Mouse (Mus musculus): Measurements from ENCODE around the gene Wnt7b. TPM values are rescaled to one million over a fixed set of nuclear protein-coding genes. Genes with fewer than 3 reads are reported as not detected.

The Wnt7b gene
- total RNA-seq, 1 experiment from 2014 or later: 0.30 TPM

DNA sequence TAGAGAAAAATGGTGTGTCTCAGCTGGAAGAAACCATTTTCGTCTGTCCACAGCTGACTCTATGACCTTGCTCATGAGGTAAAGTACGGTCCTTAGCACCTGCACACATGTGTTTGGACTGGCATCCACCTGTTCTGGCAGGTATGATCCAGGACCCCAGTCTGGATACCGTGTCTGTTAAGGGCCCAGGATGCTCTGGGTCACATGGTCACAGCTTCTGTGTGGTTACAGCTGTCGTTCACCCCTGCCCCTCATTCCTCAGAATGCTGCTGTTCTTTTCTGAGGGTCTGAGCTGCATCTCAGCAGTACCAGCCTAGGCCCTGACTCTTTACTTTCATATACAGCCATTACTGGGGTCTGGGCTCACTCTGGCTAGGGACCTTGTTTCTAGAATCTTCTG, 18.9 kb upstream of the Wnt7b start:
- no peak for DNase-seq

- no peak for DNase-seq
These were observed 18.4 kb upstream of the Wnt7b start for GRCm38 (mm10) chr15:85600696-85601094.

- peak; percentile 93 for DNase-seq
These were observed 17.8 kb upstream of the Wnt7b start for GRCm38 (mm10) chr15:85599887-85600695.

DNA sequence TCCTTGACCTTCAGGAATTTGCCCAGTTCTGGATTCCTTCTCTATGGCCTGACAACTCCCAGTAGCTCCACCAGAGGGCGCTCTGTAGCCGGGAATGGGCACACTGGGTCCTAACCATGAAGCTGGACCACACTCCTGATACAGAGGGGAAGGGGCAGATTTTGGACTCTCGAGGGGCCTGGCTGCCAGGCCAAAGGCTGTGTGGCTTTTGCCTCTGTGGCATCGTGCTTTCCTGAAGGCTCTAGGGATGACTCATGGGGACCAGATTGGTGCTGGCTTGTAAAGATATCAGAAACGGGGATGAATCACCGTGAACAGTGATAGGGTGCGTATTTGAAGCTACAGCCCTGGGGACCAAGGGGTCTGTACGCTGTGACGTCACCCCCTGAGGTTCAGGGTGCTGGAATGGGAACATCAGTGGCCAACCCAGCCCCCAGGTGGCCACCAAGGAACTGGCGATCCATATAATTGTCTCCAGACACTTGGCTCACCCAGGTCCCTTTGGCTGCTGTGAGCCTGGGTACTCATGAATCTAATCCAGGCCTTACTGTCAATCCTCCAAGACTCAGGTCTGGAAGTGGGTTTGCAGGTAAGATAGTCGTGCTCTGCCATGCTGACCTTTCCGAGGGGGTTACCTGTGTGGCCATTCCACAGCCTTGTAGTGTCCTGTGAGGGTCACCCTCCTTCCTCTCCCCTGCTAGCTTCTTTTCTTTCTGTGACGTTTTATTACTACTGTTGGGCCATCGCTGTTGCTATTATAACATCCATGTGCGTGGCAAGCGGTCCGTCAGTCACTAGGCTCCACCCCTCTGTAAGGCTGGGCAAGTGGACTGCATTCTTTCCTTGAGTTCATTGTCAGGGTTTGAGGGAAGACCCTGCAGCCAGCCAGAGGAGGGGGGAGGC, 17.0 kb upstream of the Wnt7b start:
- DNase-seq: peak; percentile 88

GRCm38 (mm10) chr15:85598443-85598842, 16.2 kb upstream of the Wnt7b start:
- DNase-seq: no peak

GRCm38 (mm10) chr15:85597403-85597802, 15.1 kb upstream of the Wnt7b start:
- DNase-seq: peak; percentile 33

DNA sequence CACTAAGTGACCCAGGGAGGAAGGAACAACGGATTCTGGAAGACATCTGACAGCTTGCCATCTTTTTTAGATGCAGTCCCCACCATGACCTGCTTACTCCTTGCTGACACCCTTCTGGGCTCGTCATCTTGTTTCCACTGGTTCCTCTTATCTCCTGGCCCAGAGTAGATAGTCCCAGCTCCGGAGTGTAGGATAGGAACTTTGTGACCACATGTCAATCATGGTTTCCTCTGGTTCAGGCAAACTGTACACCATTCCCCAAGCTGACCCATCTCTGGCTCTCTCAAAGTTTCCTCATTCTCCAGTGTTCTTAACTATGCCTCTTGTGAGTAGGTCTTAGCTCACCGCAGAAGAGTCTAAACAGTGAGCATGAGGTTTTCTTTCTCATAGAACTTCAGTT, 10.4 kb upstream of the Wnt7b start:
- no peak for DNase-seq

DNA sequence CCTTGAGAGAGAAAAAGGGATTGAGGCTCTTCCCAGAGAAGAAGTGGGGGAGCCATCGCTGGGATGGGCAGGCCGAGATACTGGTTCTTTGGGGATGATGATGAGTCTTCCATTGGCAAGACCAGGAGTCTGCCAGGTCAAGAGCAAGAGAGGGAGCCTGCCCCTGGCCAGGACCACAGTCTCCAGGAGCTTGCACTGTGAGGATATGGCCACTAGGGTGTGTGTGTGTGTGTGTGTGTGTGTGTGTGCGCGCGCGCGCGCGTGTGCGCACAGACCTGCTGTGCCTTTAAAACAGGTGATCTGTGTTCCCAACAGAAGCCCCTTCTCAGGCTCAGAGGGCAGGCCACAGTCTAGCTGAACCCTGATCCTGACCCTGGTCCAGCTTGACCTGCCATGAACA, 8.6 kb upstream of the Wnt7b start:
- DNase-seq: no peak

GRCm38 (mm10) chr15:85583504-85583903, 1.2 kb upstream of the Wnt7b start:
- DNase-seq: peak; percentile 83

DNA sequence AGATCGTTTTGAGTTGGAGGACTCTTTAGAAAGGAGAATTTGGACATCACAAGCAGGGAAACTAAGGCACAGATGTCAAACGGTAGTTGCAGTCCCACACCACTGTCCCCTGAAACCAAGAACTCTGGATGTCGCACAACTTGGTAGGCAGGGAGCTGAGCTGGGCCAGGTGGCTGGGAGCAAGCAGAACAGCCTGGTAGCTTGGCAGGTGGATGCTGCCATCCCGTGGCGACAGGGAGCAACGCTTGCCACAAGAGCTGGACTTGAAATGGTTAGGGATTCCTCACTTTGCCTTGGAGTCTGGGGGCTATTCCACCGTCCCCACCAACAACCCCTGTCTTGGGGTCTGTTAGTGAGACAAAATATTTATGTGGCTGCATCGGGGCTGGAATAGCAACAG, 751 bp upstream of the Wnt7b start:
- DNase-seq: peak; percentile 90

DNA sequence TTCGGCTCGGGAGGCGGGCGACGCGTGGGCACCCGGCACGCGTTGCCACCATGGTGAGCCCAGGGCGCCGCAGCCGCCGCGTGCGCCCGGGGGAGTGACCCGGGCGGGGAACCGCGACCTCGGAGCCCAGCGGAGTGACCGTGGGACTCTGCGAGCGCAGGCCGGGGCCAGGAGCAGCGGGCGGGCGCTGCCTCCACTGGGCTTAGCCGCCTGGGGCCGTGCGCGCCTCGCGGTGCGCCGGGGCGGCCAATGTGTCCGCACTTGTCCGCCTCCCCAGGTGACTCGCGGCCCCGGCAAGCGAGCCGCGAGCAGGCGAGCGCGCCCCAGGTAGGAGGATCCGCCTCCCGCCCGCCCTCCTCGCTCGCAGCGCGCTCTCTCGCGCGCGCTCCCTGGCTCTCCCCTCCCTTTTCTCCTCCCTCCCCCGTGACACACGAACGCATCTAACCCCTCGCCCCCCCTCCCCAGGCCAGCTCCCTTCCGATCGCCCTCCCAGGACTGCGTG, 659 bp downstream of the Wnt7b start:
- DNase-seq: peak; percentile 45

DNA sequence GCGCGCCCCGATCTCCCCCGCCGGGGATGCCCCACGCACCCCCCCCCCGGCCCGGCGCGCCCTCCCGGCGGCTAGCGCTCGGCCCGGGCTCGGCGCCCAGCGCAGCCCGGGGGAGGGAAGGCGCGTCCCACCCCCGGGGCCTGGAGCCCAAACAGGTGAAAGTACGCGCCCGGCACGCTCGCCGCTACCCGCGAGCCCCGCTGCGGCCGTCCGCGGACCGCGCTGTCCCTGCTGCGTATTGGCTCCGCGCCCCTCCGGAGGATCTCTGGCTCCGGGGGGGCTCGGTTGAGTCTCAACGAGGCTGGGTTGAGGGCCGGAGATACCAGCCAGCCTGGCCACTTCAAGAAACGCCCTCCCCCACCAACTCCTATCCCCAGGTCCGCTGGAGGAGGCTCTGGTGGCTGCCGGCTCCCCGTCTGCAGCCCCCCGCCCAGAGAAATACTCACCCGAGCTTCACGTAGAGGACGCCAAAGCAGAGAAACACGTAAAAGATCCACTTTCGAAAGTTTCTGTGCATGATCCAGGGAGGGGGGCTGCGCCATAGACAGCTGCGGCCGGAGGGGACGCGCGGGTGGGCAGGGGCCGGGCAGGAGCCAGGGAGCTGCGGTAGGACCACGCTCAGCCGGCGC, 1.2 kb downstream of the Wnt7b start:
- no peak for DNase-seq

DNA sequence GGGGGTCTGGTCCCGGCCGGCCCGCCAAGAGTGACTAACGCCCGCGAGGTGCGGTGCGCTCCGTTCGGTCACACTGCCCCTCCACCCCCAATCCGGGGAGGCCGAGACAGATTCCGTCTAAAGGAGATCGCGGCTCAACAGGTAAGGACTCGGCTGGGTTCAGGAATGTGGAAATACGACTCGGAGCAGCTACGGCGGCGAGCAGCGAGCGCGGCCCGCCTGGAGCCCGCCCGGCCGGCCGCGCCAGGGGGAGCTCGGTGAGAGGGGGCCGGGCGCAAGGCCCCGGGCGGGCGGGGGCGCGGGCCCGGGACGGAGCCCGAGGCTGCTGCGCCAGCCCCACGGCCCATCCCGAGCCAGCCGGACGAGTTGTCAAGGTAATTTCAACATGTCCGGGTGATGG, 1.8 kb downstream of the Wnt7b start:
- DNase-seq: no peak

DNA sequence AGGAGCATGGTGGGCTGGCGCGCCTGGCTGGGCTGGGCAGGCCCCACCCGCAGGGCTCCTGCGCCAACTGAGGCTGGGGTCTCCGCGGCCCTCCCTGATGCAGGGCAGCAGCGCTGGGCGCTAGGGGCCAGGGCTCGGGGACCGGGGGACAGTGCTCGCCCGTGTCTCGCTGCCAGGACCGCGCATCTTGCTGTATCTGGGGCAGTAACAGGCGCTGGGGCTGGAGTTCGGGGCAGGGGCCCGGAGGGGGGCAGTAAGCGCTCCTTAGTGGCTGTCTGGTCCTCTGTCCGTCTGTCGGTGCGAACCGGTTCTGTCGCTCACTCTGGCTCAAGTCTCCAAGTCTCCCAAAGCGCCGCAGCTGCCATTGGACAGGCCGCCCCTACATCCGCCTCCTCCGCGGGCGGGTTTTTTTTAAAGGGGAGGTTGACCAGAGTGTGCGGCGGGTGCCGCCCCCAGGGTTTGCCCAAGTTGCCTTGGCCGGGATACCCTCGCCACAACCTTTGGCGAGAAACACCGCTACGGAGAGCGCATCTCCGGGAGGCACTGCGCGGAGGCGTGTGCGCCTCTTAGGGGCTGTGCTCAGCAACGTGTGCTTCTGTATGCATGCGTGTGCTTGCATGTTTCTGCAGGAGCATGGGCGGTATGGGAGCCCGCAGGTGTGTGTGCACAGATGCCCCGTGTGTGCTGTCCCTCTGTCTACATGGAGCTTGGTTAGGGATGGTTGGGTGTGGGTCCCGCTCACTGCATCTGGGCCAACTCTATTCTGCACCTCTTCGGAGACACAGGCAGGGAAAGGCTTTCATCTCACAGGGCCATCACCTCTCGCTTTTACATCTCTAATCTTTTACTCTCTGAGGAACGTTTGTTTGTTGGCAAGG, 4.5 kb downstream of the Wnt7b start:
- no peak for DNase-seq

DNA sequence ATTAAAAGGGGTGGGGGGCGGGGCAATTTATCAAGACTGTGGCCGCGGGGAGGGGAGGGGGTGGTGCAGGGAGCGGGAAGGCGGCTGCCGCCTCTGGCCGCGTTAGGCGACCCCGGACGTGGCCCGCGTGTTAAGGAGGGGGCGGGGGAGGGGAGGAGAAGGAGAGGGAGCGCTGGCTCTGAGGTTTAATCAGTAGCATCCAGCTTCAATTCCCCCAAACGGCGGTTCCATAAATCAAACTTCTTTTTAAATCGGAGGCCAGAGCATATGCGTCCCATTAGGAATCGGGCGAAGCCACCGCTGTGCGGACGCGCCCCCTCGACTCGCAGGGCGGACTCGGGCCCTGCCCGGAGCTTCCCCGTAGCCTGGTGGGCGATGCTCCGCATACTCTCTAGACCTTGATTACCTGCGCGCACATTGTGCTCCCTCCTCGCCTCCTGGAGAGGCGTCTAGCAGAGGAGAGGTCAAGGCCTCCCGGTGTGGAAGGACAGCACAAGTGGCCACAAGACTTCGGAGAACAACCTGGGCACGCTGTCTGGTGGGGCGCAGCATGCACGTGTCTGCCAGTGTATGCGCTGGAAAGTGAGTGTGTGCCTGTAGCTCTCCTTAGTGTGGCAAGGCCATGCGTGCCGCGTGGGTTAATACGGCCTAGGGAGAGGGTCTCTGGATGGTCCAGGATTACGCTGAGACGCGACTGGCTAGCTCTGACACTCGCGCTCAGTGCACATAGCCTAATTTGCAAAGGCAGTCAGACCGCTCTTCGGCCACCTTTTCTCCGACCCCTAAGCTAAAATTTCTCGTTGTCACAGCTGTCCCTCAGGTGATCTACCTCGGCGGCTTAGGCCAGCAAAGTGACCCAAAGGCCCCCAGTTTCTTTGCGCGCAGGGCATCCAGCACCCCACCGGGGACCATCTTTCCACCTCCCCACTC, 5.5 kb downstream of the Wnt7b start:
- no peak for DNase-seq

DNA sequence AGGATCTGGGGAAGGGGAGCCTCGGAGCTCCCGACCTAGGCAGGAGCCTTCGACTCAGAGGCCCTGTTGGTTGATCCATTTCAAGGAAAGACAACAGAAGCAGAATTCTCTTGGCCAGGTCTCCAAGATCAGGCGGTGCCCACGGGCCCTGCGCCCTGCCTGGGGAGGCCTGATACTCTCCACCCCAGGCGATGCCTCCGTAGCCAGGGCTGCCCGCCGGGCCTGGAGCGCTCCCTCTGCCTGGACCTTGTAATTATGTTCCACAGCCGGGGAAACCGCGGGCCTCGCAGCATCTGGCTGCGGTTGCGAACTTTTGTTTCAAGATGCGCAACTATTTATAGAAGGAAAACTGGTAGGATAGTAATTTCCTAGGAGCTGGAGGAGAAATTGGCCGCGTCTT, 6.2 kb downstream of the Wnt7b start:
- DNase-seq: no peak

- DNase-seq: no peak
These were observed 7.7 kb downstream of the Wnt7b start for GRCm38 (mm10) chr15:85574558-85574957.

GRCm38 (mm10) chr15:85574086-85574485, 8.2 kb downstream of the Wnt7b start:
- DNase-seq: no peak

- DNase-seq: no peak
These were observed 9.5 kb downstream of the Wnt7b start for GRCm38 (mm10) chr15:85572619-85573254.
